Mouse (Mus musculus) neutrophil, adult 5-6 weeks (primary cell): Measurements from ENCODE around the gene Gm2042. TPM values are rescaled to one million over a fixed set of nuclear protein-coding genes. Genes with fewer than 3 reads are reported as not detected.
"Not testable (repeated sequence)": the region's sequence is repeated elsewhere in the genome, so short reads cannot be mapped to it uniquely, and the experiment has no call there.

Source experiments
- ATAC-seq: fragments of 151-379, 151-347 bp; 2 replicates; pipeline ENCODE4 v1.8.0; 2017; ENCODE audit warnings: mild to moderate bottlenecking, moderate TSS enrichment; ENCODE audit not compliant: insufficient number of reproducible peaks, poor library complexity, low FRiP score, severe bottlenecking; ENCODE audit errors: extremely low read depth
- total RNA-seq: library from RNA; stranded (forward); fragments of 200-1000 nt; gene quantifications from 2 replicates; pipeline ENCODE4 v1.2.3, GENCODE M21; 2017

The Gm2042 gene
- total RNA-seq, result not detected in 2 replicates

GRCm38 (mm10) chr12:87953780-87954179 lies at the start of gene Gm2042:
Gene Gm2042, plus strand, starts transcription at chr12:87954080.
- not testable (repeated sequence) for ATAC-seq

DNA sequence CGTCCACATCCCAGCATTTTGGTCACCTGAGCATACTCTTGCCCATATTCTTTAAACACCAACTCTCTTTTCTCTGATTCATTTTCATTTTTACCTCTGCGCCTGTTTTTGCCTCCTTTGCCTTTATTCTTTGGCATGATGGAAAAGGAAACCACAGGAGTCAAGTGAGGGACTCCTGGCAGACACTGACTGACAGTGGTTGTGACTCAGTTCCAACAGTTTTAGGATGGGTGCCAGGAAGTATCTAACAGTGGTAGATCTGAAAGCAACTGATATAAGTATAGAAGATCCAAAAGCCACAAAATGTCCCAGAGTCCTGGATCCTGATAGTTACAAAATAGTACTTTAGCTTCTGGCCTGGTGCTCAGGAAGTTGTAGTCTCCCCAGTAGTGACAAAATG lies 34.2 kb upstream of the Gm2042 start, which contains the start of gene Gm2035:
Gene Gm2035 (minus strand): TSS at position 137 of the 400 bp plus-strand sequence.
- not testable (repeated sequence) for ATAC-seq

DNA sequence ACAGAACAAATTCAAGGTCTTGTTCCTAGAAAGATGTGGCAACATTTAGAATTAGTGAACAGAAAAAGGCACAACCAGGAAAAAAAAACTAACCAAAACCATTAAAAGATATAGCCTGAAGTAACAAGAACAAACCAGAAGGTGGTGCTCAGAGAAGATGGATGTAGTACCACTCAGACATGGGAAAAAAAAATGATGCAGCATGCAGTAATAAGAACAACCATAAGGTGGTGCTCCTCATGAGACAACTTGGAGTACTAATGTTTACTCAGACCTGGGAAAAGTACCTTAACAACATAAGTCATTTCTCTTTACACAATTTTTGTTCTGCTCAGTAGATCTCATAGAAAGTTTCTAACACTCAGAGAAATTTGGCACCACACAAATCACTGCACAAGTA lies 30.1 kb downstream of the Gm2042 start:
- ATAC-seq, result not testable (repeated sequence)

- ATAC-seq, result not testable (repeated sequence)
These were observed 50.2 kb downstream of the Gm2042 start for GRCm38 (mm10) chr12:88004118-88004517.

Other genes with a start within 250 kb of the Gm2042 start
- not detected in 2 replicates for gene Gm21319, start 178.3 kb upstream of the Gm2042 start, total RNA-seq
- not detected in 2 replicates for gene Gm21936, start 158.6 kb upstream of the Gm2042 start, total RNA-seq
- gene BB287469, start 137.5 kb upstream of the Gm2042 start, total RNA-seq, result not detected in 2 replicates
- gene Gm2001, start 111.7 kb upstream of the Gm2042 start, total RNA-seq, result not detected in 2 replicates
- not detected in 2 replicates for gene Gm2016, start 80.0 kb upstream of the Gm2042 start, total RNA-seq
- not detected in 2 replicates for gene Gm2022, start 58.7 kb upstream of the Gm2042 start, total RNA-seq
- not detected in 2 replicates for gene Gm2035, start 34.2 kb upstream of the Gm2042 start, total RNA-seq
- not detected in 2 replicates for gene Gm2075, start 57.8 kb downstream of the Gm2042 start, total RNA-seq
- not detected in 2 replicates for gene Gm6803, start 64.7 kb downstream of the Gm2042 start, total RNA-seq
- not detected in 2 replicates for gene Gm2056, start 72.9 kb downstream of the Gm2042 start, total RNA-seq
- not detected in 2 replicates for gene Gm16368, start 129.6 kb downstream of the Gm2042 start, total RNA-seq
- gene Gm10436, start 228.0 kb downstream of the Gm2042 start, total RNA-seq, result not detected in 2 replicates